Mouse (Mus musculus) neural tube, embryonic 11.5 days (tissue): ENCODE measurements at regions not wholly inside any gene's neighbourhood (a gene's known extent, or its start where the extent isn't known, plus 50 kb on each side); places are given as distances from the start of the nearest gene placed in this dataset.
A peak's percentile ranks its signal among the peaks of the same experiment; 100 is the strongest.
"Not testable (repeated sequence)": the region's sequence is repeated elsewhere in the genome, so short reads cannot be mapped to it uniquely, and the experiment has no call there.

Source experiments
- ATAC-seq: fragments of 200-750 bp; cut with Nextera tagmentation; 2 replicates; pipeline ENCODE4 v1.8.0; 2017; ENCODE audit warnings: moderate number of reproducible peaks, mild to moderate bottlenecking, moderate TSS enrichment, moderate library complexity; ENCODE audit not compliant: insufficient read depth, low FRiP score, low TSS enrichment
- DNase-seq: peaks from one replicate; pipeline ENCODE4 v3.0.0-alpha.2; 2015; ENCODE audit warnings: low spot score
- H3K27ac ChIP-seq: fragments of 300-500 bp; sonication (generic); 2 replicates; pipeline ENCODE4 v1.5.1; 2014; ENCODE audit warnings: low read depth, mild to moderate bottlenecking, low read length
- H3K27me3 ChIP-seq: fragments of 300-500 bp; sonication (generic); 2 replicates; pipeline ENCODE4 v1.6.1; 2014; ENCODE audit warnings: mild to moderate bottlenecking, low read length, mixed read lengths; ENCODE audit not compliant: control insufficient read depth, insufficient read depth
- H3K36me3 ChIP-seq: fragments of 300-500 bp; sonication (generic); 2 replicates; pipeline ENCODE4 v1.6.1; 2014; ENCODE audit warnings: mild to moderate bottlenecking, low read length, moderate library complexity, mixed read lengths; ENCODE audit not compliant: control insufficient read depth, insufficient read depth
- H3K4me1 ChIP-seq: fragments of 300-500 bp; sonication (generic); 2 replicates; pipeline ENCODE4 v1.6.1; 2014; ENCODE audit warnings: low read length, mixed read lengths; ENCODE audit not compliant: control insufficient read depth, insufficient read depth
- H3K4me2 ChIP-seq: fragments of 300-500 bp; sonication (generic); 2 replicates; pipeline ENCODE4 v1.6.1; 2014; ENCODE audit warnings: low read depth, mild to moderate bottlenecking, moderate library complexity
- H3K4me3 ChIP-seq: fragments of 300-500 bp; sonication (generic); 2 replicates; pipeline ENCODE4 v1.5.1; 2014; ENCODE audit warnings: low read depth, low read length
- H3K9ac ChIP-seq: fragments of 300-500 bp; sonication (generic); 2 replicates; pipeline ENCODE4 v1.6.1; 2014; ENCODE audit warnings: mild to moderate bottlenecking, low read length
- H3K9me3 ChIP-seq: fragments of 300-500 bp; sonication (generic); 2 replicates; pipeline ENCODE4 v1.6.1; 2016; ENCODE audit warnings: low read length; ENCODE audit not compliant: control insufficient read depth
- WGBS: fragments of 180-500 bp; shearing (Covaris S2); extraction: QIAGEN DNeasy Blood & Tissue Kit; methylation state at CpG from one replicate; pipeline ENCODE4 v1.1.7; 2014; 5-methylcytosine and 5-hydroxymethylcytosine counted together

DNA sequence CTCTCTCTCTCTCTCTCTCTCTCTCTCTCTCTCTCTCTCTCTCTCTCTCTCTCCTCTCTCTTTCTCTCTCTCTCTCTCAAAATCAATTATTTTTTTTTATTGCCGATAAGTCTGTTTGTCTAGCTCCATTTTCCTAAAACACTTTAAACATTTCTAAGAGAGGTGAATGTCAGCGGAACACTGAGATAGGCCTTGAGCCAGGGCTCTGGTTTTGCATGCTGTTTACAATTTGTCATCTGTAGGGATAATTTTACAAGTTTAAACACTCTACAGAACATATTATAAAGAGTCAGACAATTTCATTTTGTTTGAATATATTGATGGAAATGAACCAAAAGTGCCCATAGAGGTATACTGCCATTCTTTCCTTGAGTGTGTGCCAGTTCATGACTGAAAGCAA lies 736.2 kb downstream of the Cdh8 start:
- DNase-seq, result no peak
- no peaks in the 10 kb centered on the region for H3K4me1 ChIP-seq
- H3K4me3 ChIP-seq, result no peak overlapping the region
- no peak overlapping the region for H3K27ac ChIP-seq
- H3K9me3 ChIP-seq, result no peaks in the 10 kb centered on the region
- no peaks in the 10 kb centered on the region for H3K27me3 ChIP-seq
- H3K9ac ChIP-seq, result no peak overlapping the region
- H3K36me3 ChIP-seq, result no peaks in the 10 kb centered on the region
- no peak overlapping the region for H3K4me2 ChIP-seq
- 93% methylated on average over 2 of the region's 2 CpGs for WGBS
- ATAC-seq, result no peak

GRCm38 (mm10) chr8:98659287-98659686 lies 757.0 kb downstream of the Cdh8 start:
- no peak for DNase-seq
- ATAC-seq, result no peak
- 54% methylated on average over 2 of the region's 2 CpGs for WGBS
- H3K27ac ChIP-seq, result no peak overlapping the region
- no peak overlapping the region for H3K4me2 ChIP-seq
- H3K4me3 ChIP-seq, result no peak overlapping the region
- H3K9ac ChIP-seq, result no peak overlapping the region
- no peaks in the 10 kb centered on the region for H3K4me1 ChIP-seq
- no peaks in the 10 kb centered on the region for H3K36me3 ChIP-seq
- no peaks in the 10 kb centered on the region for H3K27me3 ChIP-seq
- no peaks in the 10 kb centered on the region for H3K9me3 ChIP-seq

DNA sequence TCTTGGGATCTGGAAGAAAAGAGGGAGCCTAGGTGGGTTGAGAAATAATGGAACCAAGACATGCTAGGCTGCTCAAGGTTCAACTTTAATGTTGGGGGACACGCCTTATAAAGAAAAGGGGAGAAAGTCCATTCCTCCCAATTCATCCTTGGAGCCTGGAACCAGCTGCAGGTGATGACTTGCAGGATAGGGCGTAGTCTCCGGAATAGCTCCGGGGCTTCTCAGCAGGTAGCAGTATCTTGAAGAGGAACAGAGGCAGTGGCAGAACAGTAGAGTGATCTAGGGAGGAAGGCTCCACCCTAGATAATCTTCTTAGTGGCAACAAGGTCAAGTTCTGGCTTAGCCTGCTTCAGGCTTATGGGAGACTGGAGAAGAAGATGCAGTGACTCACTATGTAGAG lies 764.0 kb downstream of the Cdh8 start:
- not testable (repeated sequence) for H3K27ac ChIP-seq, DNase-seq, H3K36me3 ChIP-seq, H3K4me3 ChIP-seq, H3K9me3 ChIP-seq, H3K27me3 ChIP-seq, ATAC-seq, H3K4me1 ChIP-seq, H3K9ac ChIP-seq, H3K4me2 ChIP-seq
- WGBS, result 91% methylated on average over 4 of the region's 4 CpGs

DNA sequence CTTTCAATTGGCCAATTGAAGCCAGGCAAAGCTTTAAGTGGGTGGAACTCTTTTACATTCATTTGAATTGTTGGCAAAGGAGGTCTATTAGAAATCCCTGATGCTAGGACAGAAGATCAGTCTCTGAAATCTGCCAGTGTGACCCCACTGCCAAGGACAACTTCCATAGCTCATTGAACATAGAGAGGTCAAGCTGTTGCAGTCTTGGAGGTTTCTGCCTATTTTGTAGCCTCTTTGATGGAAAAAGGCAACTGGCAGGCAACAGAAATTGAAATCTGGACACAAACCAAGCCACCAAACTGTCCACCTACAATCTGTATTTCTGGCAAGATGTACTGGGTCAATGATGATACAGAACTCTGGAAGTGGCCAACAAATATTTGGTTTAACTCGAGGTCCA lies 765.3 kb downstream of the Cdh8 start:
- H3K36me3 ChIP-seq, result no peaks in the 10 kb centered on the region
- DNase-seq (no peak), ATAC-seq (no peak)
- no peak overlapping the region for H3K4me2 ChIP-seq
- H3K9me3 ChIP-seq, result no peaks in the 10 kb centered on the region
- H3K27ac ChIP-seq, result no peak overlapping the region
- no peak overlapping the region for H3K4me3 ChIP-seq
- 86% methylated on average over 1 of the region's 1 CpGs for WGBS
- no peaks in the 10 kb centered on the region for H3K4me1 ChIP-seq
- H3K9ac ChIP-seq, result no peak overlapping the region
- H3K27me3 ChIP-seq, result no peaks in the 10 kb centered on the region

GRCm38 (mm10) chr8:98628151-98628550 lies 788.1 kb downstream of the Cdh8 start:
- H3K4me1 ChIP-seq, result no peaks in the 10 kb centered on the region
- no peaks in the 10 kb centered on the region for H3K36me3 ChIP-seq
- no peaks in the 10 kb centered on the region for H3K9me3 ChIP-seq
- no peak for DNase-seq
- no peak overlapping the region for H3K4me2 ChIP-seq
- WGBS, result 69% methylated on average over 5 of the region's 5 CpGs
- H3K4me3 ChIP-seq, result no peak overlapping the region
- no peak overlapping the region for H3K9ac ChIP-seq
- H3K27ac ChIP-seq, result no peak overlapping the region
- no peaks in the 10 kb centered on the region for H3K27me3 ChIP-seq
- no peak; the same call in 1 of the 2 replicates for ATAC-seq

DNA sequence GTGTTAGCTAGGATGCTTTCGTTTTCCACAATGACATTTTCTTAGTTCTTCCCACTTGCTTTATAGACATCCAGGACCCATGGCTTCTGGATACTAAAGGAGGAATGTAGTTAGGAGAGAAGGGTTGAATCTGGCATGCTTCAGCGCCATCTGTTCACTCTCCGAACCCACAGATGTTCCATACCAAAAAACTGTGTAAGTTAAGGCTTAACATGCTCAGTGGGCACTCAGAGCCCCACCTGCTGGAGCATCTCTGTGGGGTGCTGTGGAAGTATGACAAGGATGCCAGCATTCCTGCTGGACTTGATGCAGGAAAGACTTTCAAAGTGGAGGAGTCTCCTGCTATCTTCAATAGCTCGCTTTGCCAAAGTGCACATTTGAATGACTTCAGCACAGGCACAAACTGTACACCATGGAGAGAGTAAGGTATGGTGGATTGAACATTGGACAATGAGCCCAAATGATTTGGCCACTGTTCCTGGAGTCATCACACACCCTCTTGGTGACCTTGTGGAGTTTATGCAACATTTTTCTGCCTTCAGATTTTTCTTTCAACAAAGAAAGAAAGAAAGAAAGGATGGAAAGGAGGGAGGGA lies 802.3 kb downstream of the Cdh8 start:
- no peak overlapping the region for H3K9ac ChIP-seq
- no peaks in the 10 kb centered on the region for H3K9me3 ChIP-seq
- H3K27ac ChIP-seq, result no peak overlapping the region
- H3K4me1 ChIP-seq, result no peaks in the 10 kb centered on the region
- H3K4me2 ChIP-seq, result no peak overlapping the region
- WGBS, result 88% methylated on average over 4 of the region's 4 CpGs
- no peaks in the 10 kb centered on the region for H3K36me3 ChIP-seq
- no peak for DNase-seq
- no peak overlapping the region for H3K4me3 ChIP-seq
- no peak for ATAC-seq
- H3K27me3 ChIP-seq, result no peaks in the 10 kb centered on the region

DNA sequence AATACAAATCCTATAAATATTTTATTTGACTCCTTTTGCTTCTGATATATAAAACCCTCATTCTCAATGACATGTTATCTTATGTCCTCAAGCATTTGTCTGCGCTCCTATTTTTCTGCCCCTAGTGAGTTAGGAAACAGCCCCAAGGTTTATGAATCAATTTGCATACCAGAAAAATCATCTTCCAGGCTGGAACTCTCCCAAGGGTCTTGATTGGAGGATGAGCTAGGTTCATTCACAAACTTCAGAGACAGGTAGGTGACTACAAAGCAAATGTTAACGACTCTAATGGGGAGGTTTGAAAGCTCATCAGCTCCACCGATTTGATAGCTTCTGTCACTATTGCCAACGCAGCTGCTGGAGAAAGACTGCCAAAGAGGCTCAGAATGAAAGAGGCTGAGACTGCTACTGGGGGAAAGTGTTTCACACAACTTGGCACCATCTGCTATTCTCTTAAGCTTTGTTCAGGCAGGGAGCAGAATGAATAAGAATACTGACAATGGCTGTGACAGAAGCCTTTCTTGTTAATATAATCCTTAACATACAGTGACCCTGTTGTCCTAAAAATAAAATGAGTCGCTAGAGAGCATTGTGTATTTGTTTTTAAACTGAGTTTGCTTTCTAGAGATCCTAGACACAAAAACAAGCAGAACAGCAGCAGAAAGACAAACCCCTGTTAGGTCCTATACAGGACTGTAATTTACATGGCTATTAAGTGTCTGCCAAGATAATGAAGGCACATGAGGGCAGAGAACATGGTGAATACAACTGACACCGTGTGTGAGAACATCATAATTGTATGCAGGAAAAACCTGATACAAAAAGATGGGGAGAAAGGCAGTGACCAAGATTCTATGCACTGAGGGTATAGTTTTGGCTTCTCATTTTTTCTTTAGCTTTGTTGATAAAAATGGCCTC lies 843.4 kb downstream of the Cdh8 start:
- Histone ChIP-seq H3K4me2 (no peak overlapping the region), H3K4me3 (no peak overlapping the region), H3K9ac (no peak overlapping the region), H3K36me3 (no peaks in the 10 kb centered on the region), H3K9me3 (no peaks in the 10 kb centered on the region), H3K27me3 (no peaks in the 10 kb centered on the region), H3K4me1 (no peaks in the 10 kb centered on the region), H3K27ac (no peak overlapping the region)
- ATAC-seq, result peak; percentile 72
- no peak for DNase-seq
- 51% methylated on average over 6 of the region's 6 CpGs for WGBS

GRCm38 (mm10) chr8:98566661-98567060 lies 849.6 kb downstream of the Cdh8 start:
- H3K4me2 ChIP-seq, result no peak overlapping the region
- H3K4me1 ChIP-seq, result no peaks in the 10 kb centered on the region
- no peak overlapping the region for H3K9ac ChIP-seq
- ATAC-seq (no peak), DNase-seq (no peak)
- H3K27ac ChIP-seq, result no peak overlapping the region
- no peaks in the 10 kb centered on the region for H3K36me3 ChIP-seq
- no peaks in the 10 kb centered on the region for H3K27me3 ChIP-seq
- no peak overlapping the region for H3K4me3 ChIP-seq
- H3K9me3 ChIP-seq, result no peaks in the 10 kb centered on the region
- WGBS, result 83% methylated on average over 5 of the region's 5 CpGs

DNA sequence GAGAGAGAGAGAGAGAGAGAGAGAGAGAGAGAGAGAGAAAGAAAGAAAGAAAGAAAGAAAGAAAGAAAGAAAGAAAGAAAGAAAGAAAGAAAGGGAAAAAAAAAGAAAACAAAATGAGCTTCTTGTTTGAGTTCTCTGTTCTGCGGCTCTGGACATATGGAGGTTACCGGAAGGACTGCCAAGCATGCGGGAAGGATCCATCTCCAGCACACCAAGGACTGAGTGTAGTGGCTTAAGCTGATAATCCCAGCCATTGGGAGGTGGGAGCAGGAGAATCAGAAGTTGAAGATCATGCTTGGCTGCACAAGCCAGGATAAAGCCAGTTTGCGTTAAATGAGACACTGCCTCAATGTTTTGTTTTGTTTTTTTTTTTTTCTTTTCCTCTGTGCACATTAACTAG lies 897.8 kb downstream of the Cdh8 start:
- Histone ChIP-seq H3K4me3 (no peak overlapping the region), H3K9ac (no peak overlapping the region), H3K27ac (no peak overlapping the region), H3K4me2 (no peak overlapping the region), H3K27me3 (no peaks in the 10 kb centered on the region), H3K9me3 (no peaks in the 10 kb centered on the region), H3K36me3 (no peaks in the 10 kb centered on the region), H3K4me1 (no peaks in the 10 kb centered on the region)
- ATAC-seq (no peak), DNase-seq (no peak)
- WGBS, result 84% methylated on average over 4 of the region's 4 CpGs
